Mouse (Mus musculus) heart, adult 2 months (tissue): Measurements from ENCODE around the gene Gys2.

ENCODE experiments used
- CTCF ChIP-seq: fragments of 200-600 bp; IDR thresholded peaks from 2 replicates; pipeline ENCODE4 v1.8.1; 2022; ENCODE audit warnings: antibody characterized with exemption, mild to moderate bottlenecking, moderate library complexity
- EP300 ChIP-seq: fragments of 200-500 bp; IDR thresholded peaks from 2 replicates; pipeline ENCODE4 v1.6.1; 2011; ENCODE audit warnings: low read depth, low read length, control low read depth; ENCODE audit not compliant: insufficient read depth
- POLR2A ChIP-seq: fragments of 200-500 bp; IDR thresholded peaks from 2 replicates; pipeline ENCODE4 v1.6.1; 2011; ENCODE audit warnings: mild to moderate bottlenecking, low read depth, low read length, control low read depth; ENCODE audit not compliant: insufficient read depth

DNA sequence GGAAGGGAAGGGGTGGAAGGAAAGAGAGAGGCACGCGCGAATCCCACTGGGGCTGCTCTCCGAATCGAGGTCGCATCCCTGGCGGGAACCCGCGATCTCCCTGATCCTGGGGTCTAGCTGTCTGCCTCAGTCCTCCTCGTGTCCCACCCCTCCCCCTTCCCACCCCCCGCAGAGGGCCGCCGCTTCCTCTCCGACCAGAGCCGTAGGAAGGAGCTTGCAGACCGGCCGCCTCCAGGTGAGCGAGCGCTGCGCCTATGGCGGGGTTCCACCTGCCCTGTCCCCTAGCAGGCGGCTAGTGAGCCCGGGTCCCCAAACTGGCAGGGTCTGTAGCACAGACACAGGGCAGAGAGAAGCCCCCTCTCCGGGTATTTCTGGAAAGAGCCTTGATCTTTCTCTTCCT, 58.3 kb downstream of the Gys2 start:
- TF ChIP-seq CTCF (no peak), EP300 (no peak), POLR2A (no peak)
